Mouse (Mus musculus) kidney, postnatal 10 days (tissue): ENCODE data around the gene Npdc1.

Experiments
- DNase-seq: peaks from one replicate; pipeline ENCODE4 v3.0.0; 2021; ENCODE audit warnings: mixed read lengths

Gene Npdc1

DNA sequence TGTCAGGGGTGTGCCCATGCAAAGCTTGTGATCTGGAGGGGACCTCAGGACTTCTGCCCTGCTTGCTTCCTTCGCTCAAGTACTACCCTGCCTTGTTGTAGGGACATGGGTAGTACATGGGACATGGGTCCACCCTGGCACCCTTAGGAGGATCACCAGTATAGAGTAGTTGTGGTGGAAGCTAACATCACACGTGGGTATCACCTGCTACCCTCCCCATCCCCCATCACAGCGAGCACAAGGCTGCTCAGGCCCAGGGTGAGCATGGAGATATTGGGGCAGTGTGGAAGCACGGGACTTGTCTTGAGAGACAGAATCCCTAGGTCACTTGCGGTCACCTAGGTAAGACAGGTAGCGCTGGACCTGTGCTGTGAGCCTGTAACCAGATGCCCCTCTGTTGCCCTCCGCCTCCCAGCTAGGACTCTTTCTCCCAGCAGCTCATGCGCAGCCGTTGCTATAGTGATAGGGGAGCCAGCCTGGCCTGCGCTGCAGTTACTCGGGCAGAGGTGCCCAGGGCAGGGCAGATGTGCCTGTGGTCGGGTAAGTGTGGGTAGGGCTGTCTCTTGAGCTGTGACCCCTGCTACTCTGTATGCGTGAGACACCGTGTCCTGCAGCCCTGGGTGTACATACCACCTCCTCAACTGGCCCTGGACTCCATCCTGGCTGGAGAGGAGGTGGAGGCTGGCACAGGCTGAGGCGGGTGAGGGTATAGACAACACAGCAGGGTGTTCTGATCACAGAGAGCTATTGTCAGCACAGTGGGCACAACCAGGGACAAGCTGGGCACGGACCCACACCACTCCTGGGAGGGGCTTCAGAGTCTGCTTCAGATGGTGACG is 31.5 kb downstream of the Npdc1 start:
- DNase-seq = peak; percentile 64

DNA sequence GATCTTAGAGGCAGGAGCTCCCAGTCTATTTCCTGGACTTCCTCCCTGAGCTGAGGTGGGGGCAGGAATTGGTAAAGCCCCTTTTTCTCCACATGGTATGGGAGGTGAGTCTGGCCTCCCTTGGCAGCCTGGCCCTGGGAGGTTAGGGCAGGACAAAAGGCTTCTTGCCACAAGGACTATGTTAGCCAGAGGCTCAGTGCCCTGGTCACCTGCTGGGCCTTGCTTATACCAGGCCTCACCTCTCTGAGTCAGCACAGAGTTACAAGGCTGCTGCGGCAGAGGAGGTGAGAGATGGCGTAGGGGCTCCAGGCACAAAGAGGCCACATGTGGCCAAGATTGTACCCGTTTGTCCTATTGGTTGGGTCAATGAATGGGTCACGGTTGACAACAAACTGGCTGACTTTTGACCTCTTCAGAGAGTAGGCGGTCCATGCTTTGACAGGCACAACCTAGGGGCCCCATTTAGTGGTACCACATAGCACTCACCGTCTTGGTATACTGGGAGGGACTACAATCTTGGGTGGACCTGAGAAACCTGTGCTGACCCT is 32.2 kb downstream of the Npdc1 start:
- no peak for DNase-seq

DNA sequence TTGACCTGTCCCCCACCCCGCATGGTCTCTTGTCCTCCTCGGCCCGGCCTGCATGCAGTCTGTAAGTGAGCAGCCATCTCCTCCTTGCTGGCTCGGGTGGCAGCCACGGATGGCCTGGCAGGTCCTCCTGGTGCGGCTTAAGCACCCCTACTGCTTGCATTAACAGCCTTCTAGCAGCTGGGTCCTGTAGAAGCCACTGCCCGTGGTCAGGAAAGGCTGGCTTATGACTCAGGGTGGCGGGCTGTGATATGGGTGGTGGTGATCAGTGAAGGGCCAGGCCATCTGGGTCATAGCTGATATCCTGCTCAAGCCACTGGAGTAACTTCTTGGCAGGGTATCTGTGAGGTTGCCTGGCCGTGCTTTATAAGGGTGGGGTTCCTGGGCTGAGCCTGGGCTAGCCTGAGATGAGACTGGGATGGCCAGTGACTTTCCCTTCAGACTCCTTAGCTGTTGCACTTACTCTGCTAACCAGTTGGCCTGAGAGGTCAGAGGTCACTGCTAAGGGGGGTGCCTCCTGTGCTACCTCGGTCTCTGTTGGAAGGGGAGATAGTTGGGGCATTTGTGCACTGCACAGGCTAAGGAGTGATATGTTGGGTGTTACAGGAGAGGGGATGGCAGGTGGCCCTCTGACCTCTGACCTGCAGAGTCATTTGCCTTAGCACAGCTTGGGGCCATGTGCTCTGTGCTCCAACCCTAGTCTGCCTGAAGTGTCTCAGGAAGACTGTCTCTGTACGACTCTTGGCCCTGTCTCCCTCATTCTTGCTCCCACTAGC is 33.4 kb downstream of the Npdc1 start:
- no peak for DNase-seq

DNA sequence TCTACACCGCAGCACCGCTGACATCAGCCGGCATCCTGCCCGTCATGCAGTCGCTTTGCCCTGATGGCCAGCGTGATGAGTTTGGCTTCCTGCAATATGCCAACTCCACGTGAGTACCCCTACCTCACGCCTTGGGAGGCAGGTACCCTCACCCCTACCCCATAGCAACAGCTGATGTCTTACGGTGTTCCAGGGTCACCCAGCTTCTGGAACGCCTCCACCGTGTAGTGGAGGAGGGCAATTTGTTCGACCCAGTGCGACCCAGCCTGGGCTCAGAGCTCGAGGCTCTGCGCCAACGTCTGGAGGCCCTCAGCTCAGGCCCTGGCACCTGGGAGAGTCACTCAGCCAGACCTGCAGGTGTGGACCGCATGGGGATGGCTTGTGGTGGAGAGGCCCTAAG is 34.0 kb downstream of the Npdc1 start:
- DNase-seq = no peak

DNA sequence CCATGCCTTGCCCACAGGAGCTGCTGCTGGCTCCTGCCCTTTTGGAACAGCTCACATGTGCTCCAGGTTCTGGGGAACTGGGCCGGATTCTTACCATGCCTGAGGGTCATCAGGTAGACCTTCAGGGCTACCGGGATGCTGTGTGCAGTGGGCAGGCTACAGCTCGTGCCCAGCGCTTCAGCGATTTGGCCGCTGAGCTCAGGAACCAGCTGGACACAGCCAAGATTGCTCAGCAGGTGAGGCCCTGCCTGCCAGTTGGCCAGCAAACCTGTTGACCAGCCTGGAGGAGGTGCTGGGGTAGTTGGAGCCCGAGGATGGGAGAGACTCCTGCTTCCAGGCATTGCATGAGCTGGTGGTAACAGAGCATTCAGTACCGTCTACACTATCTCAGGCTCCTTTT is 35.1 kb downstream of the Npdc1 start:
- no peak for DNase-seq

DNA sequence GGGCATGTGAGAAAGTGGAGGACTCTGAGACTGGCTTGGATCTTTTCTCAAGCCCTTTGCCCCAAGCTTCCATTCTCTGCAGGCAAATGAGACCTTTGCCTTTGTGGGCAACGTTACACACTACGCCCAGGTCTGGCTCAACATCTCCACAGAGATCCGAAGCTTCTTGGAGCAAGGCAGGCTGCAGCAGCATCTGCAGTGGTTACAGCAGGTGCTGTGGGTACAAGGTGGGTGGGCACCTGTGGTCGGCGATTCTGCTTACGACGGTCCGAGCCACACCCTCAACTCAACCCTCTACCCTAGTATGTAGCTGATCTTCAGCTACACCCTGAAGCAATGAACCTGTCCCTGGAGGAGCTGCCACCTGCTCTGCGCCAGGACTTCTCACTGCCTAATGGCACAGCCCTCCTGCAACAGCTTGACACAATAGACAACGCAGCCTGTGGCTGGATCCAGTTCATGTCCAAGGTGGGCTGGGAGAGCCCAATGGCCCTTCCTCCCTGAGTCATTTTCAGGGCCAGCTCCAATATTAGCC is 37.2 kb downstream of the Npdc1 start:
- no peak for DNase-seq

DNA sequence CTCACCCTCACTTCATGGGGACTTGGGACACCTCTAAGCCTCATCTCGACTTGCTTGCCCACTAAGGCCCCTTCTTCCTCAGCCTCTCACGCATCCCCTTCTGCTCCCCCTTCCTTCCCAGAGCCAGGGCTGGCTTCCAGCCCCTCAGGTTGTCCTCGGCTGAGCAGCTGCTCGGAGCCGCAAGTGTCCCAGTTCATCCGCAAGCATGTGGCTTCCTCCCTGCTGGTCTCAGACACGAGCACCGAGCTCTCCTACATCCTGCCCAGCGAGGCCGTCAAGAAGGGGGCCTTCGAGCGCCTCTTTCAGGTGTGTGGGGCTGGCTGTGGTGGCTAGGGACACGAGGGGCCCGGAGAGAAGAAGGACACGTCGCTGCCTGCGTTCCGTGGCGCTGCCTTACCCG is 41.9 kb downstream of the Npdc1 start:
- DNase-seq = no peak

DNA sequence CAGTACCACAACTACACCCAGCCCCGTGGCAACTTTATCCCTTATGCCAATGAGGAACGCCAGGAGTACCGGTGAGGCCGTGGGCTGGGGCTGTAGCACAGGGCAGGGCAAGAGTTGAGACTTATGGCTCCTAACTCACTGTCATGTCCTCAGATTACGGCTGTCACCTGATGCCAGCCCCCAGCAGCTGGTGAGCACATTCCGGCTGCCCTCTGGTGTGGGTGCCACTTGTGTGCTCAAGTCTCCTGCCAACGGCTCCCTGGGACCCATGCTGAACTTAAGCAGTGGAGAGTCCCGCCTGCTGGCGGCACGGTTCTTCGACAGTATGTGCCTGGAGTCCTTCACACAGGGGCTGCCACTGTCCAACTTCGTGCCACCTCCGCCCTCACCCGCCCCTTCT is 43.5 kb downstream of the Npdc1 start:
- DNase-seq = no peak

DNA sequence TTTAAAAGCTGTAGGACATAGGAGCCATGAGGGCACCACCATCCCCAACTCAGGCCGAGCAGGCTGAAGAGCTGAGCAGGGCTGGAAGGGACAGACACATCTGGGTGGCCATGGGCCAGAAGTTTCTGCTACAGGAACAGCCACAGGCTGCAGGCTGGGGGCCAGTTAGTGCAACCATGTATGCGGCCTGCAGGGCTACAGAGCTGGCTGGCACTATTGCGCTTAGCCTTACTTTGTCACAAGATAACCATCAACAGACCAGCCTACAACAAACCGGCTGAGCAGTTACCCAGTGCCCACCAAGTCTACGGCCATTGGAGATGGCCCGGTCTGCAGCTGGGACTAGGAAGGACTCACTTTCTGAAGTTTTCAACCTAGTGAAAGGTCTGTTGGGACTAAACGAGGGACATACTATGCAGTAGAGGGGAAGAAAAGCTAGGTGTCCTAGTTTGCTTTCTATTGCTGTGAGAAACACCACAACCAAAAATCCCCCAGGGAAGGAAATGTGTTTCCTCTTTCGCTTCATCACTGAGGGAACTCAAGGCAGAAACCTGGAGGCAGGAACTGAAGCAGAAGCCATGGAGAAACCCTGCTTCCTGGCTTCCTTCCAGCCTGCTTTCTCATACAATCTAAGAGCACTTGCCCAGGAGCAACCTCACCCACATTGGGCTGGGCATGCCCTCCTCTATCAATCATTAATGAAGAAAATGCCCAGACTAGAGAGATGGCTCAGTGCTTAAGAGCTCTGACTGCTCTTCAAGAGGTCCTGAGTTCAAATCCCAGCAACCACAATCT is 51.9 kb downstream of the Npdc1 start:
- DNase-seq = no peak

DNA sequence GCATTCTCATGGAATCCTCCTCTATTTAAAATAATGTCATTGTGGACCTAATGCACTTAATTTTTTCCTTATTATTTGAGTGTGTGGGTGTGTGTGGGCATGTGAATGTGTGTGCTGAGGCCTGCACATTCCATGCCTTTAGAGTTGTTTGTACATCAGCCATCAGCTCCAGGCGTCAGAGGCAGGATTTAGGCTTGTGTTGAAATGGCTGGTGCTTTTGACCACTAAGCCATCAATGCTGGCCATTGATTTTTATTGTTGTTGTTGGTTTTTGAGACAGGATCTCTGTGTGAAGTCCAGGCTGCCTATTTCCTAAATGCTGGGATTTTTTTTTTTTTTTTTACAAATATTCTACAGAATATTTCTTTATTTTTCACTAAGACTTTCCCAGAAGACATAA is 53.8 kb downstream of the Npdc1 start:
- DNase-seq = no peak

DNA sequence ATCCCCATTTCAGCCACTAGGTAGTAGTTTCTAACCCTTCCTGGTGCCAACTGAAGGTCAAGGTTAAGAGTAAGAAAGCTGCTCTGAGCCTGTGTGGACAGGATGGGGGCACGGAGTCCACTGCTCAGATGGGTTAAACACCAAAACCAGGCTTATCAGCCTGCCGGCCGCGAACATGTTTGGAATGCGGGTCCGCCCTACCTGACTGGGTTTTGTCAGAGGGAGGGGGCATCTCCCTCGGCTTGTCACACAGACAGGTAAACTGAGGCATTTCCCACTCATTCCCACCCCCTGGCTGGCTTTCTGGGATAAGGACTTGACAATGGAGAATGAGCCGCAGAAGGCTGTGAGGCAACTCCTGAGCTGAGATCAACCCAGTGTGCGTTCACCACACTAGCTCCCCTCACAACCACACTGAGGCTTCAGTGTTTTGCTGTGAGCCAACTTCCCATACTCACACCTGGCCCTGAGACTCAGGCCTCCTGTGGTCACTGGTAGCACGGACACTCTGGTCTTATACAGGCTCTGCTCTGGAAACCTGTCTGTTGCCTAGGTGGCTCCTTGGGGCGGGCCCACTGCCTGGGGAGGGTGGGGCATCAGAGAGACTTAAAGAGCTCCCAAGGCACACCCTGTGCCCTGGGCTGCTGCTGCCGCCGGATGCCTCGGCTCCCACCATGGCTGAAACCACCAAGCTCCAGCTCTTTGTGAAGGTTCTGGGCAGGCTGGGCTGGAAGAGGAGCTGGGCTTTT is 57.2 kb downstream of the Npdc1 start, which contains the start of gene Clic3:
TSS of gene Clic3 (plus strand) at position 634 of the 749 bp plus-strand sequence.
- peak; percentile 40 for DNase-seq

DNA sequence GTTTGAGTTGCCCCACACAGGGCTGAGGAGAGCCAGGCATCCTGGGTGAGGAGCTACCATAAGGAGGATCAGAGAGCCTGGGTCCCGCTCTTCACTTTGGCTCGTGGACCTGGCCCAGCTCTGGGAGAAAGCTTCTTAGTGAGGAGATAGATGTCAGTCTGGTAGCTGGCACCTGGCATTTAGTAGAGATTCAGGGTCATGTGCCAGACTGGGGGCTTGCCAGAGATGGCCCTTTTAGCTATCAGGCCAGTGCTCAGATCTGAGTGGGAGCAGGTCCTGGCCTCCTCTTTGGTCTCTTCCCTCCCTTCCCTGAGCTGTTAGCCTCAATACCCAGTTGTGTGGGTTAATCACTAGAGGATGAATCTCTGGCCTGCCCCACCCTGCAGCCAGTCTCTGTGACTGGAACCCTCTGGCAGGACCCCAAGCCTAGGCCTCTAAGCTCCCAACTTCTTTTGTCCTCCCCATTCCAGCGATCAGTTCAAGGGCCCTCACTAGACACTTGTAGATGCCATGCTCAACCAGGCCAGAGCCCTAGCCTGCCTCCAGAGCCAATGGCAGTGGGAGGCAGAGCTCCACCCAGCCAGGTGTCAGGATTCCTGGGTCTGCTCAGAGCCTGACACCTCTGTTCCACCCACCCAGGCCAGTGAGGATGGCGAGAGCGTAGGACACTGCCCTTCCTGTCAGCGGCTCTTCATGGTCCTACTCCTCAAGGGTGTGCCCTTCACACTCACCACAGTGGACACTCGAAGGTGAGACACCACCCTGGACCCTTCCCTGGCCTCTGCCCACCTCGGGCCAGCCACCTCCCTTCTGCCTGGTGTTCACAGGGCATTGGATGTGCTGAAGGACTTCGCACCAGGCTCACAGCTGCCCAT is 58.1 kb downstream of the Npdc1 start:
- DNase-seq = no peak

DNA sequence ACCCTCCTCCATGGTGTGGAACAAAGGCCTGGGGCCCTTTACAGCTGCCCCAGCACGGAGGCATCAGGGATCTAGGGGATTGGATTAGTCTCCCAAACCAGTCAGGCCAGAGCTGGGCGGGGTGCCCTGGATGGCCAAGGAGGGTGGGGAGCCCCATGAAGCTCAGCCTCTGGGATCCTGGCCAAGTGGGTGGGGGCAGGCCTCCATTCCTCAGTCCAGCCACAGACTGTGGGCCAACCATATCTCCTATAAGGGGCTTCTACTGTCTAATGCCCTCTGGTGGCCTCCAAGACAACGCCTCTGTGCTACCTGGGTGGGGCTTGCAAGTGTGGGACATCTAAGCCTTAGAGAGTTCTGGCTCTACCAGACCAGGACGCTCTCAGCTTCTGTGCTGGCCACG is 59.8 kb downstream of the Npdc1 start:
- DNase-seq = peak; percentile 64
